Mouse (Mus musculus): ENCODE results near the gene Cebpa.

Gene Cebpa

DNA sequence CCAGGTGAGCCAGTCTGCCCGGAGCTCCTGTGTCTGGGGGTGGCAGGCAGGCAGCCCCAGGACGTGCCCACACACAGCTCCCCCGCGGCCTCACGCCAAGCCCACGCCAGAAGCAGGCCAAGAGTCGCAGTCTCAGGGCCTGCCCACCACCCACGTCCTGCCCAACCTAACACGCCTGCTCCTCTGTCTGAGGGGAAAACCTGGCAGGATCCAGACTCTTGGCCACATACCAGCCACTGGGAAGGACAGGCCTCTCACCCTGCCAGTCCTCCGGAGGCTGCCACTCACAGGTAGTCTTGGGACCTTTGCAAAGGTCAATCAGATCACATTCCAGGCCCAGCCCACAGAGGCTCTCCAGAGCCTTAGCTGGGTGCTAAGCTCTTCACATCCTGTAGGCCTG is 27.2 kb downstream of the Cebpa start:
- DNase-seq (ENCODE audit: low spot score), result peak; percentile 33

DNA sequence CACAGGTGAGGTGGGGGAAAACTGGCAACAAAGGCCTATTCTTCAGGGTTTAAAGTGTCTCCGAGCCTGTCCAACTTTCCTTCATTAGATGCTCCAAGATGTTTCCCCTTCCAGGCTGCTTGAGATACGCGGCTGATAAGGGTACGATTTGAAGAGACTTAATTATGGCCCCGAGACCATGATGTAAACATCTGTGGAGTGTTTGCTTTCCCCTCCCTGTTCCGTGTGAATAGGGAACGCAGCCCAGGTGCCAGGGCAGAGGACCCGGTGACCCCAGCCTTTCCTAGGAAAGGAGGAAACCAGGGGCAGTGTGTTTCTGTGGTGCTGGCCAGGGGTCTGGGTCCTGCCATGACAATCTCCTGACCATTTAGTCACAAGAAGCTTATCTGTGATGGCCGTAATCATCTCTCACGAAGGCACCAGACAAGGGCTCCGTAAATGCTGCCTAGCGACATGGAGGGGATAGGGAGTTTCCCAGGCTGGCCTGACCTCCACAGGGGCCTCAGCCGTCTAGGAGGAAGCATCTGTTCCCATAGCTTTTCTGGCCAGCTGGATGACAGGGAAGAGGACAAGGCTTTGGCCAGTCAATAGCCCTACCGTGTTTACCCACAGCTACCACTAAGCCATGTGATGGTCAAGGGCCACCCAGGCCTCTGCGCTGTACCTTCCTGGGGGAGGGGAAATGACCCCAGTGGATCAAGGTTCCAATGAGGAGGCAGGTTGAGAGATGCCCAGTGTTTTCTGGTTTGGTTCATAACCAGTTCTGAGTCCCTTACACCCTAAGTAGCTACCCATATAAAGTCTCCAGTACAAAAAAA is 30.7 kb downstream of the Cebpa start:
- DNase-seq (ENCODE audit: low spot score), result no peak

- no peak for DNase-seq (ENCODE audit: low spot score)
Measured at GRCm38 (mm10) chr7:35150860-35151259, 31.8 kb downstream of the Cebpa start.

DNA sequence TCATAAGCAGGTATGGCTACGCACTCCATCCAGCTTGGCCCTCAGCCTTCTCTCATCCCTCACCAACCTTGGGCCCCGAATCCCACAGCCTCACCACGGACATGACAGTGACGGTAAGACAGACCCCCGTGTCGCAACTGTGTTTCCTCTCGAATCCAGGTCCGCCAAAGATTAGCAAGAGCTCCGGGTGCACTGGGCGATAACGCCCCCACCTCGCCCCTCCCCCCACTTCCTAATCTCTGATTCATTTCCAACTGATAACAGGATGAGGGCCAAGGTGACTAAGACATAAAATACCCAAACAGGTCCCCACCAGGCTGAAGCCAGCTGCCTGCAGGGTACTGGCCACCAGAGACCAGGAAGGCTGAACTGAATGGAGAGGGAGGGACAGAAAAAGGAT is 35.4 kb downstream of the Cebpa start:
- DNase-seq (ENCODE audit: low spot score), result no peak

- no peak for DNase-seq (ENCODE audit: low spot score)
Measured at GRCm38 (mm10) chr7:35156561-35157477, 37.7 kb downstream of the Cebpa start.

- DNase-seq (ENCODE audit: low spot score), result no peak
Measured at GRCm38 (mm10) chr7:35157512-35157911, 38.4 kb downstream of the Cebpa start.

- DNase-seq (ENCODE audit: low spot score), result no peak
Measured at GRCm38 (mm10) chr7:35162443-35162842, 43.4 kb downstream of the Cebpa start.

- no peak for DNase-seq (ENCODE audit: low spot score)
Measured at GRCm38 (mm10) chr7:35163600-35163999, 44.5 kb downstream of the Cebpa start.

GRCm38 (mm10) chr7:35164131-35164530 is 45.0 kb downstream of the Cebpa start:
- no peak for DNase-seq (ENCODE audit: low spot score)

- DNase-seq (ENCODE audit: low spot score), result no peak
Measured at GRCm38 (mm10) chr7:35166988-35167387, 47.9 kb downstream of the Cebpa start.

DNA sequence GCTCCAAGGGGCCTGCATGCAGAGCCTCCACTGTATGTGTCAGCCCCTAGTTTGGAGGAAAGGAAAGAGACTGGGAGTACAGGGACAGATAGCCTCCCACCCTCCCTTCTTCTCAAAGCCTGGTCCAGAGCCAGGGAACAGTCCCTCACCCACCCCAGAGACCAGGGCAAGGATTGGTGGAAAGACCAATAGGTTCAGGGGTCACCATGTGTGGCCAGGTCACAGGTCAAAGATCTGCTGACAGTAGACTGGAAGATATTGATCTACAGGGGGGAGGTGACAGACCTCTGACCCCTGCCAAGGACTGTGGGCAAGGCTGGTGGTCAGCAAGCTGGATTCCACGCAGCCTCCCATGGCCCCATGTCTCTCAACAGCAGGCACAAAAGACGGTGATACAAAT is 48.8 kb downstream of the Cebpa start:
- DNase-seq (ENCODE audit: low spot score), result no peak

- peak; percentile 88 for DNase-seq (ENCODE audit: low spot score)
Measured at GRCm38 (mm10) chr7:35169341-35169740, 50.2 kb downstream of the Cebpa start.
